Mouse (Mus musculus): ENCODE data around the gene Nfat5.

The Nfat5 gene

GRCm38 (mm10) chr8:107292119-107292927 is 947 bp upstream of the Nfat5 start:
- no peak for DNase-seq (ENCODE audit: low spot score in 2 of 2)

DNA sequence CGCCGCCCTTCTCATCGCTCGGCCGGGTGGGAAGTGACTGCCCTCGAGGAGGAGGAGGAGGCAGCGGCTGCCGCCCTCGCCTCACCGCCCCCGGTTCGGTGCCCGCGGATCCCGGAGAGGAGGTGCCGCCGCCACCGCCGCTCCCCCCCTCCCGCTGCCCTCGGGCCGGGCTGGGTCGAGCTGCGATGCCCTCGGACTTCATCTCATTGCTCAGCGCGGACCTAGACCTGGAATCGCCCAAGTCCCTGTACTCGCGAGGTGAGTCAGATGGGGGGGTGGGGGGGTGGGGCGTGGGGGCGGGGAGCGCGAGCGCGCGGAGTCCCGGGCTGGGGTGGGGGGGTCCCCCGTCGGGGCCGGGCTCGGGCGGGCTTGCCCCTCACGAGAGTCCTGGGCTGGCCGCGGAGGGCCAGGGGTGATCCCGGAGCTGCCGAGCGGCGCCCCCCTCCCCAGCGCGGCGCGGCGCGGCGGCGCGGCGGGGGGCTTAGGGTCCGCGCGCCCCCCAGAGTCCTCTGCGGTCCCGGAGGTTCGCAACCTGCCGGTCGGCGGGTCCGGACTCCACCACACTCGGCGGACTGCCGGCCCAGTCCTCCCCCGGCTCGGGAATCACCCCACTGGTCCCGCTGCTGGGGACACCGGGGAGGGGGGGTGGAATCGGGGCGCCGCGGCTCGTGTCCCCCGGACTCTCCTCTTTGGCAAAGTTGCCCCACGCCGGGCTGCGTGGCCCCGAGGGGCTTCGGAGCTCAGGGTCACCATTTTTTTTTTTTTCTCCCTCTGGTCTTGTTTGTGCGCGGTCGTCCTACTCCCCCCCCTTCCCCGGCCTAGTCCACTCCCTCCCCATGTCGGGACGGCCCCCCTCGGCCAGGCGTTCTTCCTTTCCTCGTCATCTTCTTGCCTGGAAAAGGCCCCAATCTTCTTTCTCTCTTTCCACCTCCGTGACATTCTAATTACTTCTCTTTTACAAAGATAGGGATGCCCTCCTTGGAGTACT is 665 bp downstream of the Nfat5 start:
- DNase-seq (ENCODE audit: low spot score in 2 of 2), result peak in 1 of 2 experiments; percentile 21

GRCm38 (mm10) chr8:107295450-107295849 is 2.2 kb downstream of the Nfat5 start:
- DNase-seq (ENCODE audit: low spot score in 2 of 2), result no peak

DNA sequence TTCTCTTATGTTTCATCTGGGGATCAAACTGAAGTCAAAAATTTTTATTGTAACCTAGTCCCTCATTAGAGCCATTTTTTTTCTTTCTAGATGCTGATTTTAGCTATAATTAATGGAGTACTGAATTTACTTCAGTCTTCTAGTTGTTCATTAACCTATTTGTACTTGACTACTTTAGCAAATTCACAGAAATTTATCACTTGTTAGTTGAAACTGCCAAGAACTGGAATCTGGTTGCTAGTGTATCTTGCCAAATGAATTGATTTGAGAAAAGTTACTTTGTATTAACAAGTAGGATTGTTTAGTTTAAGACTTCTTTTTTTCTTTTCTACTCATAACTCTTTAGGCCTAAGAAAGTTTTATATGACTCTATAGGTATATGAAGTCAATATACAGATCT is 18.6 kb downstream of the Nfat5 start:
- DNase-seq (ENCODE audit: low spot score in 2 of 2), result no peak

- DNase-seq (ENCODE audit: low spot score in 2 of 2), result peak; percentile 25 to 85
Measured at GRCm38 (mm10) chr8:107324142-107324541, 30.9 kb downstream of the Nfat5 start.

GRCm38 (mm10) chr8:107329595-107329994 is 36.3 kb downstream of the Nfat5 start:
- no peak for DNase-seq (ENCODE audit: low spot score in 2 of 2)

GRCm38 (mm10) chr8:107336480-107336879 is 43.2 kb downstream of the Nfat5 start:
- no peak for DNase-seq (ENCODE audit: low spot score in 2 of 2)

DNA sequence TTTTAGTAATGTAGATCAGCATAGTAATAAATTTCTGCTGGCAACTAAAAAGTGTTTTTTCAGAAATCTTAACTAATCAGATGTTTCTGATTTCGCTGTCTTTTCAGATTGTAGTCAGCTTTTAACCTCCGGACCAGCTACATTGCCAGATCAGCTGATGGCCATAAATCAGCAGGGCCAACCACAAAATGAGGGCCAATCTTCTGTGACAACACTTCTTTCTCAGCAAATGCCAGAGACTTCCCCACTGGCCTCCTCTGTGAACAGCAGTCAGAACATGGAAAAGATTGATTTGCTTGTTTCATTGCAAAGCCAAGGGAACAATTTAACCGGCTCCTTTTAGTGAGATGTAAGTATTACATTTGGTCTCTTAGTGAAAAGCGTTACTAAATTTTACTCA is 77.0 kb downstream of the Nfat5 start:
- DNase-seq (ENCODE audit: low spot score in 2 of 2), result no peak

DNA sequence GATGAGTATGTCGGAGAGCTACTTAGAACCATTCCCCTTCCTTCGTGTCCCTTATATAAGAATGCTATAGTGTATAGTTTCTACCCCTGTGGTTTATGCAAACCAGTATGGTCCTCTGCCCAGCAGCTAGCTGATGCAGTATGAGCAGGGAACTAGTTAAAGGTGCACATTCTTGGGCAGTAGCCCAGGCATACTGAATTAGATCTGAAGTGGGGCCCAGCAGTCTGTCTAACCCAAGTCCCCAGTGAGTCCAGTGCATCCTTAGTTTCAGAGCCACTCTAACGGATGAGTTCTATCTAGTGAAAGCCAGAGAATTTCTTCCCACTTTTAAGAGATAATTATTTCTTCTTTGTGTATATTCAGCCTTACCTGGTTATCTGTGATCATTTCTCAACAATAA is 84.1 kb downstream of the Nfat5 start:
- DNase-seq (ENCODE audit: low spot score in 2 of 2), result no peak

- no peak for DNase-seq (ENCODE audit: low spot score in 2 of 2)
Measured at GRCm38 (mm10) chr8:107380734-107381133, 87.5 kb downstream of the Nfat5 start.

GRCm38 (mm10) chr8:107381666-107382065 is 88.4 kb downstream of the Nfat5 start:
- DNase-seq (ENCODE audit: low spot score in 2 of 2), result no peak

DNA sequence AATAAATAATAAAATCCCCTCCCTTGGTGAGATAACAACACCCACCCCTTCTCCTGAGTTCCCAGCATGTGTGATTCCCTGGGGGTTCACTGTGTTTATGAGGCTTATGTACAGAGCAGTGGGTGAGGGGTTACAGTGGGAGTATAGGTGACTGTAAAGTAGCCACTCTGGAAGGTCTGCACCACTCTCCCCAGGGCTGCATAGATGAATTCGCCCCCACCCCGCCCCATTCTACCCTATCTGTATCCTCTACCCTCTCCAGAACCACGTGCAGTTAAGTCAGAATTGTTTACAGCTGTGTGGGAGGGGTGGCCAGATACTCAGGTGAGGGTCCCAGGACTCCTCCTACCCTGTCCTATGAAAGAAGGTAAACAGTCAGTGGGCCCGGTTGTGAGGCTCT is 89.6 kb downstream of the Nfat5 start:
- no peak for DNase-seq (ENCODE audit: low spot score in 2 of 2)

DNA sequence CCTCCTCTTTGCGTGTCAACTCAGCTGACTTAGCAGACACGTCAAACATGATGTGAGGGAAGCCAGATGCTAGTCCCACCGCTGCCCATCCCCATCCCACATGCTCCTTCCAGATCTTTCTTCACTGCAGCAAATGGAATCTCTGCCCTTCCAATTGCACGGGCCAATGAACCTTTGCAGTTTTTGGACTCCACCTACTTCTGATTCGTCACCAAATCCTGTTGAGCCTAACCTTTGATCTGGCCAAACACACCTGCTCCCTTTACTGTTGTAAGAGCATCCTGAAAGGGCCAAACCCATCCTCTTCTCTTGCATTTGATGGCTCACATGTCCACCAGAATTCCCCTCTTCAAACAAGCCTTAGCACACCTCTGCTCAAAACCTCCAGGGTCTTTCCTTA is 91.4 kb downstream of the Nfat5 start:
- no peak for DNase-seq (ENCODE audit: low spot score in 2 of 2)

DNA sequence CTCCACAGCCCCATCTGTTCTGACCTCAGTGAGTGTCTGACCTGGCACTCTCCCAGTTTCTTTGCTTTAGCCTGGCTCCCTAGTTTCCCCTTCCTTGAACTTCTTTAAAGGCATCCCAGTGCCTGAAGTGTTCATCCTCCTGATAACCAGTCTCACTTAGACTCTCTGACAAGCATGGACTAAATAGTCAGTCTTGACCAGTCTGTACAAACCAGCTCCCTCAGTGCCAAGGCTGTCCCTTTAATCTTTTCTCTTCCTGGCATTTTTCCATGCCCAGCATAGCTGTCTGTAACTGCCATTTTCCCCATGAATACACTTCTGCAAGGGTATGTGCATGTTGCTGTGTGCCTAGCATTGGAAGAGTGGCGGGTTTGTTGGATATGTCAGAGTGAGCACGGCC is 91.8 kb downstream of the Nfat5 start:
- no peak for DNase-seq (ENCODE audit: low spot score in 2 of 2)

- no peak for DNase-seq (ENCODE audit: low spot score in 2 of 2)
Measured at GRCm38 (mm10) chr8:107386171-107386570, 92.9 kb downstream of the Nfat5 start.

- DNase-seq (ENCODE audit: low spot score in 2 of 2), result no peak
Measured at GRCm38 (mm10) chr8:107386642-107387041, 93.4 kb downstream of the Nfat5 start.

DNA sequence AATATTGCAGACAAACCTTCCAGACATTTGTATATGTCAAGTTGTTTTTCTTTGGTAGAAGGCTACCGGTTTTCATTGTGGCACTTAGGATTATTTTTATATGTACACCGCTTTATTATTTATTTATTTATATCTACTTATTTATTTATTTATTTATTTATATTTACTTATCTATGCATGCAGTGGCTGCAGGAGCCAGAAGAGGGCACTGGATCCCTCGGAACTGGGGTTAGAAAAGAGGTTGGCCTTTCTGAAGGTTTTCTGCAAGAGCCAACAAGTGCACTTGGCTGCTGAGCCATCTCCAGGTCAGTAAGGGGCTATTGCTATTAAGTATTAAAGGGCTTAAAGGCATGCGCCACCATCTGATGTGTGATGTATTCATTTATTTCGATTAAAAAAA is 94.6 kb downstream of the Nfat5 start:
- DNase-seq (ENCODE audit: low spot score in 2 of 2), result no peak

GRCm38 (mm10) chr8:107389557-107389956 is 96.3 kb downstream of the Nfat5 start:
- DNase-seq (ENCODE audit: low spot score in 2 of 2), result no peak

DNA sequence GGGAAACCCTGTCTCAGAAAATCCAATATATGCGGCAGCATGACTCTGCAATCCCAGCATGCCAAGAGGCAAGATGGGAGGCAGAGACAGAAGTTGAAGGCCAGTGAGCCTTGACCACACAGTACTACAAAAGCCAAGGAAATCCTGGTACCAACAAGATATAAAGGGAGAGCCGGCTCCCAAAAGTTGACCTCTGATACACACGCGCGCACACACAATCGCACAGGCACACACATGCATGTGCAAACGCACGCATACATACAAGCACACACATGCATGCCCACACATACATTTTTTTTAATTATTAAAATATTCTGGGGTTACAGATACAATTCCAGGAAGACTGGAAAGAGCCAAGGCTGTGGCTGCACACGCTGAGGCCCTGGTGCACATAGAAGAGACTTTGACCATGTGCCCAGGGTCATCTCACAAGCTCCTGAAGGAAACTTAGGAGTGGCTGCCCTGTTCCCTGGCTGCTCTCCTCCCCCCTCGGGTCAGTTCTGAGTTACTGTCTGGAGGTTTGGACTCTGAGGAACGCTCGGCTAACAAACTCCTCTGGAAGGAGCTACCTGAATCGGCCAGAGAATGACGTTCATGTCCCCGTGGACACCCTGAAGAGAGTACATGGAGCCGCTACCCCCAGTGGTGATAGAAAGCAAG is 97.3 kb downstream of the Nfat5 start:
- DNase-seq (ENCODE audit: low spot score in 2 of 2), result no peak

DNA sequence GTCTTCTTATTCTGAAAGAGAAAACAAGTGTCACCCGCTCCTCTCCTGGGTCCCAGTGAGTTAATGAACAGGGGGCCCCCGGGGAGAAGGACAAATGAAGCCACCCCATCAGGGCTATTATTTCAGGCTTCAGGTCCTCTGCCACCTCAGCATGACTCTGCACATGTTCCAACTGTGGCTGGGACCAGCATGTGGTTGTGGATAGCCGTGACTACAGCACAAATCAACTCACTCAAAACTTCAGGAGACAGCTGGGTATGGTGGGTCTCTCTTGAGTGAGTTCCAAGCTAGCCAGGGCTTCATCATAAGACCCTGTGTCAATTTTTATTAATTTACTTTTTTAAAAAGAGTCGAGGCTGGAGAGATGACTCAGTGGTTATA is 97.9 kb downstream of the Nfat5 start:
- DNase-seq (ENCODE audit: low spot score in 2 of 2), result no peak

DNA sequence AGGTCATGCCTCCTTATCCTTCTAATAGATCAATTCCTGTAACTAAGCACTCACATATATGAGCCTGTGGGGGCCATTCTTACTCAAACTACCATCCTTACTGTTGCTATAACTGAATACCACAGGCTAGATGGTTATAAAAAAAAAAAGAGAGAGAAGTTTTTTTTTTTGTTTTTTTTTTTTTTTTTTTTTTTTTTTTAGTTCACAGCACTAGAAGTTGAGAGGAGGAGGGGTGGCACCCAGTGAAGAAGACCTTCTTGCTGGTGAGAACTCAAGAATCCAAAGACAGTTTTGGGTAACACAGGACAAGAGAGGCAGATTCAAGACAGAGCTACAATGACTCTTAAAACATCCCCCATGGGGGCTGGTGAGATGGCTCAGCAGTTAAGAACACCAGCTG is 102.1 kb downstream of the Nfat5 start:
- no peak for DNase-seq (ENCODE audit: low spot score in 2 of 2)

DNA sequence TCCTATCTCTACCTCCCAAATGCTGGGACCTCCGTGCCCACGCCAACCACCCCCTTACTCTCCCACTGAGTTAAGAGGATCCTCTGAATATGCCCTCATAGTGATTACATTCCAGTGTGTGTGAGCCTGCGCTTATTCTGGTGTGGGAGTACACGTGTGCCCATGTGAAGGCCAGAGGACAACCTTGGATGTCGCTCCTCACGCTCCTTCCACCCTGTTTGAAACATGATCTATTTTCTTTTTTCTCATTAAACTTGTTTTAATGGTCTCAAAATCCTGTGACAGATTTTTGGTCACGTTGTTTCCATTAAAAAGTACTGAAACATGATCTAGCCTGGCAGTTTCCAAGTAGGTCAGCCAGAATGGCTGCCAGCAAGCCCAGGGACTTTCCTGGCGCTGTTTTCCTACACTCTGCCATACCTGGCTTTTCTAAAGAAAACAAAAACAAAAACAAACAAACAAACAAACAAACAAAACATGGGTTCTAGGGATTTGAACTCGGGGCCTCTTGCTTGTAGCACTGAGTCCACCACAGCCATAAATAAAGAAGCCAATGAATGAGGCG is 102.9 kb downstream of the Nfat5 start:
- no peak for DNase-seq (ENCODE audit: low spot score in 2 of 2)
